Mouse (Mus musculus): ENCODE results near the gene C130026I21Rik. TPM values are rescaled to one million over a fixed set of nuclear protein-coding genes. Genes with fewer than 3 reads are reported as not detected.
"Not testable (repeated sequence)": the region's sequence is repeated elsewhere in the genome, so short reads cannot be mapped to it uniquely, and the experiment has no call there.

Gene C130026I21Rik
- polyA plus RNA-seq, 1 experiment from 2014 or later = 0.37 TPM

DNA sequence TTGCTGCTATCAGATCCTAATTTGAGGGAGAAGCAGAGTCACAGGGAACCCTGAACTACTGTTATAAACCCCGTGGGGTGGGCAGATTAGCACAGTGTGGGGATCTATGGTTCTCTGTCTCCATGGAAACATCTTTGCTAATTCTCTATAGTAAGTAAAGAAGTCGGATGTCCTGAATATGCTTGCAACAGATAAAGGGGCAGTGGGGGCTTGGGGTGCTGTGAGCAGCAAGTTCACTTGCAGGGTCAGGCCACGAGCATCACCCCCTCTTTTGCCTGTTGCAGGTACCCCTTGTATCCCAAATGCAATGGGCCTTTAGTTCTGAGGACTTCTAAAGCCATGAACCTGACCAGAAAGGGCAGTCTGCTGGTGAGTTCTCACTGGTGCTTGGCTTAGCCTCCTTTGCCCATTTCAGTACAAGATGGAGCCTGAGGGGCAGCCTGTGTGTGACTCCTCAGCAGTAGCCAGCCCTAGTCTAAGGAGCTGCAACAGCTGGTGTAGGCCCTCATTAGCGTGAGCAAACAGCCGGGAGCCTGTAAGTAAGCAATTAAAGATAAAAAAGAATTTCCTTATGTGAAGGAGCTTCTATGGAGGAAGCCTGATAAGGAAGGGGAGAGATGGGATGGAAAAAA lies 276.6 kb downstream of the C130026I21Rik start:
- not testable (repeated sequence) for H3K9ac ChIP-seq (replicated peaks; ENCODE audit: low read length); H3K4me1 ChIP-seq (ENCODE audit: control insufficient read depth, insufficient read depth, low read length); H3K9me3 ChIP-seq (ENCODE audit: control insufficient read depth, low read length); DNase-seq; H3K4me2 ChIP-seq (ENCODE audit: low read length); H3K27me3 ChIP-seq (ENCODE audit: control insufficient read depth, insufficient read depth, low read length); H3K4me3 ChIP-seq (replicated peaks; ENCODE audit: low read depth, low read length); H3K36me3 ChIP-seq (ENCODE audit: control insufficient read depth, insufficient read depth, low read length); H3K27ac ChIP-seq (replicated peaks; ENCODE audit: low read depth, low read length)
- WGBS = 73% methylated on average over 1 of the region's 5 CpGs
- peak; percentile 76 for ATAC-seq (ENCODE audit: low FRiP score, low TSS enrichment)

DNA sequence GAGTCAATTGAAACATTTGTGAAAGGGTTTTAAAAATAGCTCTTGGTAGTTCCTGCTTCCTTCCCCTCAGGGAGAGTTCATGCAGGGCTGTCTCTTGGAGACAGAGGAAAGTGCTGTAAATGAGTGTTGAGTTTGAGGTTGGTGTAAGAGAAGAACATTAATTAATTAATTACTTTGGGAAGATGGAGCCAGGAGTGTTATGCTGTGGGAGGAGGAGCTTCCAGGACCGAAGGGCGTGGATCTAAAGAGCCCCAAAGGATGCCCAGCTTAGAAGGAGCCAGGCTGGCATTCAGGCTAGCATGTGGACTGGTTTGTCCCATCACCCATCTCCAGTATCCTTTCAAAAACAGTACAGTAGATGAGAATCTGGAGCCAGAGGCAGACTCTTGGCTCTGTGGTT lies 277.1 kb downstream of the C130026I21Rik start:
- not testable (repeated sequence) for H3K4me3 ChIP-seq (replicated peaks; ENCODE audit: low read depth, low read length); DNase-seq; H3K9me3 ChIP-seq (ENCODE audit: control insufficient read depth, low read length); H3K4me2 ChIP-seq (ENCODE audit: low read length); H3K27ac ChIP-seq (replicated peaks; ENCODE audit: low read depth, low read length); H3K9ac ChIP-seq (replicated peaks; ENCODE audit: low read length); H3K36me3 ChIP-seq (ENCODE audit: control insufficient read depth, insufficient read depth, low read length); H3K4me1 ChIP-seq (ENCODE audit: control insufficient read depth, insufficient read depth, low read length); H3K27me3 ChIP-seq (ENCODE audit: control insufficient read depth, insufficient read depth, low read length)
- no CpG with 5 or more reads among the region's 2 CpGs for WGBS
- peak; percentile 72 for ATAC-seq (ENCODE audit: low FRiP score, low TSS enrichment)

DNA sequence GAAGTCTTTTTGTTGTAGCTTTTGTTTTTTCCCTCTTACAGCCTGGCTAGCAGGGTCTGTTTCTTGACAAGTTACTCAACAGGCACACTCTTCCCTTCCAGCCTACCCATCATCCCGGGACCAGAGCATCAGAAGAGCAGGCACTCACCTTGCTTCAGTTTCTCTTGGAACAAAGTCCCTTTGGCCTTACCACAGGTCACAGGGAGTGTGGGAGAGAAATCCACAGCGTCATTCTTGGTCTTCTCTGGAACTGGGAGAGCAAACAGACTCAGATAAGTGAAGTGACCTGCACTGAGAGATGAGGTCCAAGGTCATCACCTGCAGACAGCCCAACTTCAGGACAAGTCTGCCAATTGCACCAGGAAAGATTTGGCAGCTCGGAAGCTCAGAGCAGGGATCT lies 277.5 kb downstream of the C130026I21Rik start:
- not testable (repeated sequence) for H3K4me2 ChIP-seq (ENCODE audit: low read length); H3K36me3 ChIP-seq (ENCODE audit: control insufficient read depth, insufficient read depth, low read length); DNase-seq; H3K27me3 ChIP-seq (ENCODE audit: control insufficient read depth, insufficient read depth, low read length); H3K4me1 ChIP-seq (ENCODE audit: control insufficient read depth, insufficient read depth, low read length); H3K27ac ChIP-seq (replicated peaks; ENCODE audit: low read depth, low read length); H3K4me3 ChIP-seq (replicated peaks; ENCODE audit: low read depth, low read length); H3K9me3 ChIP-seq (ENCODE audit: control insufficient read depth, low read length); H3K9ac ChIP-seq (replicated peaks; ENCODE audit: low read length)
- no CpG with 5 or more reads among the region's 3 CpGs for WGBS
- peak; percentile 78 for ATAC-seq (ENCODE audit: low FRiP score, low TSS enrichment)

DNA sequence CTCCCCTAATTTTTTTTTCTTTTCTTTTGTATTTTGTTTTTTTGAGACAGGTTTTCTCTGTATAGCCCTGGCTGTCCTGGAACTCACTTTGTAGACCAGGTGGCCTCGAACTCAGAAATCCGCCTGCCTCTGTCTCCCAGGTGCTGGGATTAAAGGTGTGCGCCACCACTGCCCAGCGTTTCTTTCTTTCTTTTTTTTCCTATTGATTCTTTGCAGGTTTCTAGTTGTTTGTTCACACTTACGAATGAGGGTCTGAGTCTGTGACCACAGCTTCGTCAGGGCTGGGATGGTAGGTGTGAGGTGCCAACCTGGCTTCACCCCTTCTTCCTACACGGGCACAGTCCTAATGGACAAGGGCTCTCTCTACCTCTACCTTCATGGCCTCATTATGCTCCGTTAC lies 281.3 kb downstream of the C130026I21Rik start:
- H3K36me3 ChIP-seq (ENCODE audit: control insufficient read depth, insufficient read depth, low read length); H3K4me3 ChIP-seq (replicated peaks; ENCODE audit: low read depth, low read length); H3K9me3 ChIP-seq (ENCODE audit: control insufficient read depth, low read length); ATAC-seq (ENCODE audit: low FRiP score, low TSS enrichment); DNase-seq; H3K4me1 ChIP-seq (ENCODE audit: control insufficient read depth, insufficient read depth, low read length); H3K9ac ChIP-seq (replicated peaks; ENCODE audit: low read length); H3K4me2 ChIP-seq (ENCODE audit: low read length); H3K27me3 ChIP-seq (ENCODE audit: control insufficient read depth, insufficient read depth, low read length); H3K27ac ChIP-seq (replicated peaks; ENCODE audit: low read depth, low read length): not testable (repeated sequence)
- 89% methylated on average over 7 of the region's 8 CpGs for WGBS

DNA sequence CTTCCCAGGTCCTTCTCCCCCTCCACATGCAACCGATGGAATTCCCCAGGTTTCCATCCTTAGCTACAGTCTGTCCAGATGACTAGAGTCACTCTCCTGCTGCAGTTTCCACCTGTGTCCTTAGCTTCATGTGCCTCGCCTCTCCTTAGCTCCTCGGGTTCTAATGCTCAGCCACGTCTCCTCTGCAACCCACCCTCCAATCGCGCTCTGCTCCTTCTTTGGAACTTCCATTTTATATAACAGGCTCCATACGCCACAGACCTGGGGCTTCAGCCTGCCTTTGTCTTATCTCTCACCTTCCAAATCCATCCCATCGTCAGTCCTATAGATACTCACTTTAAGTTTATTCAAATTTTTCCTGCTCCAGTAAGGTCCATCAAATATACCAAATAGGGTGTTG lies 282.6 kb downstream of the C130026I21Rik start:
- 84% methylated on average over 7 of the region's 8 CpGs for WGBS
- not testable (repeated sequence) for H3K4me2 ChIP-seq (ENCODE audit: low read length); H3K27me3 ChIP-seq (ENCODE audit: control insufficient read depth, insufficient read depth, low read length); H3K9ac ChIP-seq (replicated peaks; ENCODE audit: low read length); H3K27ac ChIP-seq (replicated peaks; ENCODE audit: low read depth, low read length); DNase-seq; H3K9me3 ChIP-seq (ENCODE audit: control insufficient read depth, low read length); H3K4me3 ChIP-seq (replicated peaks; ENCODE audit: low read depth, low read length); H3K36me3 ChIP-seq (ENCODE audit: control insufficient read depth, insufficient read depth, low read length); H3K4me1 ChIP-seq (ENCODE audit: control insufficient read depth, insufficient read depth, low read length); ATAC-seq (ENCODE audit: low FRiP score, low TSS enrichment)

DNA sequence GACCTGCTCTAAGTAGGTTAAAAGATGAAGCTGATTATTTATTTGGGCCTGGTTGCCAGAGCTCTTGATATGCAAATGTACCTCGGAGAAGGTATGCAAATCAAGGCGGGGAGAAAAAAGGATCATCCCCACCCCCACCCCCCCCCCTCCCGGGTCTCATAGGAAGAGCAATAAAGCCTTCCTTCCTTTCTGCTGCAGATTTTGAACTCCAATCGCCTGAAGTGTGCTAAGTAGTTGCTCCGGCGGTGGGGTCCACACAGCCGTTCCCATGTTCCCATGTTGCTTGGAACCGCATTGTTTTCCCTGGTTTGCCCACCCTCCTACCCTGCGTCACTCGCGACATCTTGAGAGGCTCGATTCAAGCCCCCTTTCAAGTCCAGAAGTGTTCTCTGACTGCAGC lies 308.6 kb downstream of the C130026I21Rik start:
- H3K27me3 ChIP-seq (ENCODE audit: control insufficient read depth, insufficient read depth, low read length); H3K9ac ChIP-seq (replicated peaks; ENCODE audit: low read length); H3K9me3 ChIP-seq (ENCODE audit: control insufficient read depth, low read length); H3K4me1 ChIP-seq (ENCODE audit: control insufficient read depth, insufficient read depth, low read length); ATAC-seq (ENCODE audit: low FRiP score, low TSS enrichment); H3K36me3 ChIP-seq (ENCODE audit: control insufficient read depth, insufficient read depth, low read length): not testable (repeated sequence)
- peak overlapping the region; percentile 42 for H3K4me2 ChIP-seq (ENCODE audit: low read length)
- peak overlapping the region; percentile 49; the same call in 1 of the 2 replicates for H3K27ac ChIP-seq (replicated peaks; ENCODE audit: low read depth, low read length)
- WGBS = 0% methylated on average over 12 of the region's 12 CpGs
- peak overlapping the region; percentile 20; the same call in 1 of the 2 replicates for H3K4me3 ChIP-seq (replicated peaks; ENCODE audit: low read depth, low read length)
- peak; percentile 57 for DNase-seq

DNA sequence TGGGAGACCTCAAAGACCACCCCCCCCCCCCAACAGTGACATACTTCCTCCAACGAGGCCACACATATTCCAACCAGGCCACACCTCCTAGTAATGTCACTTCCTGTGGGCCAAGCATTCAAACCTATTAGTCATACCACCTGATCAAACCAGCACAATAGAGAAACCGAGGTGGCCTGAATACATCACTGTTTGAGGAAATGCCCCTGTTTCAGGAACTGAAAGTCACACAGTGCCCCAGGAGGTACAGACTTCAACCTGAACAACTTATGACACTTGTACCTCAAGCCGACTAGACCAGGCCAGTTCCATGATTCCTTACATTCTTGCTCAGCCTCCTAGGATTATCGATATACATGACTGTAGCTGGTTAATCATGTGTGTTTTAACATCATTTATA lies 312.7 kb downstream of the C130026I21Rik start:
- not testable (repeated sequence) for H3K4me3 ChIP-seq (replicated peaks; ENCODE audit: low read depth, low read length); H3K27ac ChIP-seq (replicated peaks; ENCODE audit: low read depth, low read length); H3K27me3 ChIP-seq (ENCODE audit: control insufficient read depth, insufficient read depth, low read length); H3K4me2 ChIP-seq (ENCODE audit: low read length); H3K4me1 ChIP-seq (ENCODE audit: control insufficient read depth, insufficient read depth, low read length); DNase-seq; H3K36me3 ChIP-seq (ENCODE audit: control insufficient read depth, insufficient read depth, low read length); ATAC-seq (ENCODE audit: low FRiP score, low TSS enrichment); H3K9ac ChIP-seq (replicated peaks; ENCODE audit: low read length); H3K9me3 ChIP-seq (ENCODE audit: control insufficient read depth, low read length)
- 88% methylated on average over 4 of the region's 4 CpGs for WGBS

DNA sequence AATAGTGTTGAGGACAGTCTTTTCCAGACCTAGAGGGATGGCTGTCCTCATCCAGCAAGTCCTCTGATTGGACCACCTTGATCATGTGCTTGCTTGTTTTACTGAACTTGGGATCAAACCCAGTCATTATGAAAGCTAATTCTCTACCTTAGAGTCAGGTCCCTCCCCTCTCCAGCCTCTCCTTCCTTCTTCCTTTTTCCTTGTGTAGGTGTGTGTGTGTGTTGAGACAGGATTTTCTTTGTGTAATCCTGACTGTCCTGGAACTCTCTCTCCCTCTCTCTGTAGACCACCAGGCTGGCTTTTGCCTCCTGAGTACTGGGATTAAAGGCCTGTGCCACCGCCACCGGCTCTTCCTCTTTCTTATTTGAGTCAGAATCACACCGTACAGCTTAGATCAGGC lies 313.6 kb downstream of the C130026I21Rik start:
- not testable (repeated sequence) for H3K27ac ChIP-seq (replicated peaks; ENCODE audit: low read depth, low read length); H3K36me3 ChIP-seq (ENCODE audit: control insufficient read depth, insufficient read depth, low read length); H3K4me3 ChIP-seq (replicated peaks; ENCODE audit: low read depth, low read length); H3K4me1 ChIP-seq (ENCODE audit: control insufficient read depth, insufficient read depth, low read length); H3K9ac ChIP-seq (replicated peaks; ENCODE audit: low read length); H3K27me3 ChIP-seq (ENCODE audit: control insufficient read depth, insufficient read depth, low read length); H3K4me2 ChIP-seq (ENCODE audit: low read length); H3K9me3 ChIP-seq (ENCODE audit: control insufficient read depth, low read length); ATAC-seq (ENCODE audit: low FRiP score, low TSS enrichment); DNase-seq
- WGBS = 90% methylated on average over 3 of the region's 3 CpGs

DNA sequence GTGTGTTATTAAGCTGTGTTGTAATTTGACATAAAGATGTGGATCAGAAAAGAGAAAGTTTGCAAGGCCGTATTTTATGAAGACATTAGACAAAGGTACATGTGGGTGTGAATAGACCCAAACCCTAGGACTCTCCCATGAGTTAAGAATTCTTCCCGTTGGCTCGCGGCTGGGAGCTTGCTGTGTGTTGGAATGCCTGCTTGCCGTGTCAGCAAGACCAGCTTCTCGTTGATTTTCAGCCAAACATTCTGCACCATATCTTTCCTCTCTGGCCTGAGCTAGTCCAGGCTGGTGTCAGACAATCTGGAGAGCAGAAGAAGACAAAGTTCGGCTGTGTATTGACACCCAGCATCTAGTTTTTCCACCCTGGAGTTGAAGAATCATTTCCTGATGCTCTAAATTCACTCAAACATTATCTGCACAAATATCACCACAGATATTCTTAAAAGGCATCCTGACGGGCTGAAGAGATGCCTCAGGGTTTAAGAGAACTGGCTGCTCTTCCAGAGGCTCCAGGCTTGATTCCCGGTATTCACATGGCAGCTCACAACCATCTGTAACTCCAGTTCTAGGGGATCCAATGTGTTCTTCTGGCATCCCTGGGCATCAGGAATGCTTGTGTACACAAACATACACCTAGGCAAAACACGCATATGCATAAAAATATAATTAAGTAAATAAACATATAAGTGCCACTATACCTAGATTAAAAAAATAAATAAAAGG lies 317.7 kb downstream of the C130026I21Rik start:
- WGBS = 91% methylated on average over 10 of the region's 10 CpGs
- no peak for DNase-seq
- no peak for ATAC-seq (ENCODE audit: low FRiP score, low TSS enrichment)
- no peak overlapping the region for H3K9ac ChIP-seq (replicated peaks; ENCODE audit: low read length)
- H3K27me3 ChIP-seq (ENCODE audit: control insufficient read depth, insufficient read depth, low read length) = no peaks in the 10 kb centered on the region
- no peak overlapping the region for H3K27ac ChIP-seq (replicated peaks; ENCODE audit: low read depth, low read length)
- no peaks in the 10 kb centered on the region for H3K9me3 ChIP-seq (ENCODE audit: control insufficient read depth, low read length)
- no peaks in the 10 kb centered on the region for H3K4me1 ChIP-seq (ENCODE audit: control insufficient read depth, insufficient read depth, low read length)
- no peak overlapping the region for H3K4me2 ChIP-seq (ENCODE audit: low read length)
- no peak overlapping the region for H3K4me3 ChIP-seq (replicated peaks; ENCODE audit: low read depth, low read length)
- H3K36me3 ChIP-seq (ENCODE audit: control insufficient read depth, insufficient read depth, low read length) = no peaks in the 10 kb centered on the region

Data from midbrain, embryonic 14.5 days (tissue).